10 mouse cellular contexts compared by ENCODE assay signal in genomic region chr3:103141287-103141686, GRCm38 (mm10). TPM values are rescaled to one million over a fixed set of nuclear protein-coding genes. Genes with fewer than 3 reads are reported as not detected.
DNase-seq lines count a peak whose midpoint lies in the region; ATAC-seq and TF ChIP-seq lines count a peak whose summit lies in the region.
"Had no signal": no experiment of that assay in that cellular context is flagged by ENCODE, and none has a peak within 500 bp of the region (broad histone marks: within the 10 kb centered on the region; RNA-seq: fewer than 3 reads in every experiment).

No protein-coding gene starts in this region.

- TF ChIP-seq POLR2A in lung, adult 2 months (IDR thresholded peaks at IDR 0.05; ENCODE audit: borderline replicate concordance, extremely low read depth, low read depth, low read length): no peak

- no peak overlapping the region for H3K9ac ChIP-seq in lung, embryonic 16.5 days (ENCODE audit: low read length)
- no peak overlapping the region for H3K9ac ChIP-seq in hindbrain, embryonic 14.5 days
- H3K9ac ChIP-seq: limb, embryonic 12.5 days; neural tube, embryonic 13.5 days had no signal

- H3K27me3 ChIP-seq in lung, embryonic 16.5 days (ENCODE audit: control insufficient read depth, insufficient read depth, low read depth, low read length): no peaks in the 10 kb centered on the region
- no peaks in the 10 kb centered on the region for H3K27me3 ChIP-seq in hindbrain, embryonic 14.5 days (ENCODE audit: control insufficient read depth, insufficient read depth, low read length)
- H3K27me3 ChIP-seq: limb, embryonic 12.5 days; neural tube, embryonic 13.5 days had no signal

- peak; percentile 61 for ATAC-seq in lung, embryonic 16.5 days (ENCODE audit: low read depth)
- ATAC-seq in megakaryocyte-erythroid progenitor cell, adult 5-6 weeks (replicated peaks; ENCODE audit: low FRiP score, low TSS enrichment, poor library complexity, severe bottlenecking): peak; percentile 84
- ATAC-seq in hindbrain, embryonic 14.5 days (ENCODE audit: low FRiP score): no peak

- intact Hi-C loops in gastrocnemius, adult 2 months (cut with DNase I): no loop called here

- no peak overlapping the region for H3K4me2 ChIP-seq in lung, embryonic 16.5 days (ENCODE audit: low read depth, low read length)
- no peak overlapping the region for H3K4me2 ChIP-seq in hindbrain, embryonic 14.5 days (replicated peaks)
- H3K4me2 ChIP-seq: limb, embryonic 12.5 days; neural tube, embryonic 13.5 days had no signal

- peaks cover 8% of the 10 kb centered on the region for H3K4me1 ChIP-seq in lung, embryonic 16.5 days (replicated peaks; ENCODE audit: control insufficient read depth, insufficient read depth, low read length)
- peaks cover 5% of the 10 kb centered on the region for H3K4me1 ChIP-seq in lung, adult 2 months (ENCODE audit: control insufficient read depth, insufficient read depth, low read length)
- no peaks in the 10 kb centered on the region for H3K4me1 ChIP-seq in hindbrain, embryonic 14.5 days (replicated peaks; ENCODE audit: control insufficient read depth, insufficient read depth, low read length)

- no peak overlapping the region for H3K27ac ChIP-seq in lung, embryonic 16.5 days (ENCODE audit: low read length)
- no peak overlapping the region for H3K27ac ChIP-seq in gastrocnemius, adult 2 months
- no peak overlapping the region for H3K27ac ChIP-seq in hindbrain, embryonic 14.5 days
- H3K27ac ChIP-seq: limb, embryonic 12.5 days; neural tube, embryonic 13.5 days had no signal

- no peaks in the 10 kb centered on the region for H3K36me3 ChIP-seq in lung, embryonic 16.5 days (ENCODE audit: control insufficient read depth, insufficient read depth, low read length)
- no peaks in the 10 kb centered on the region for H3K36me3 ChIP-seq in hindbrain, embryonic 14.5 days (replicated peaks; ENCODE audit: control insufficient read depth, insufficient read depth)
- H3K36me3 ChIP-seq: neural tube, embryonic 13.5 days had no signal

- 77% methylated on average over 11 of the region's 11 CpGs for WGBS in lung, embryonic 16.5 days
- 66% methylated on average over 11 of the region's 11 CpGs for WGBS in lung, adult 2 months
- WGBS in hindbrain, embryonic 14.5 days: 84% methylated on average over 11 of the region's 11 CpGs

- no peak for TF ChIP-seq CTCF in lung, adult 2 months (IDR thresholded peaks at IDR 0.05; ENCODE audit: insufficient read depth, low read length)
- no peak for TF ChIP-seq CTCF in gastrocnemius, adult 2 months (IDR thresholded peaks at IDR 0.05)

- H3K4me3 ChIP-seq in lung, embryonic 16.5 days (ENCODE audit: low read length): no peak overlapping the region
- H3K4me3 ChIP-seq in lung, adult 2 months (replicated peaks; ENCODE audit: extremely low read depth, low read depth, low read length): no peak overlapping the region
- no peak overlapping the region for H3K4me3 ChIP-seq in gastrocnemius, adult 2 months
- no peak overlapping the region for H3K4me3 ChIP-seq in hindbrain, embryonic 14.5 days (replicated peaks; ENCODE audit: low read length)
- H3K4me3 ChIP-seq: limb, embryonic 12.5 days; neural tube, embryonic 13.5 days had no signal

- peak; percentile 14 for DNase-seq in adrenal gland, adult 8-10 months
- no peak for DNase-seq in adrenal gland, adult 18-20 months (ENCODE audit: low spot score in 2 of 2)
- DNase-seq in lung, adult 2 months: no peak
- DNase-seq in gastrocnemius, adult 2 months: peak; percentile 54
- no peak for DNase-seq in layer of hippocampus, postnatal 14 days (ENCODE audit: low spot score in 2 of 2)
- no peak for DNase-seq in hindbrain, embryonic 14.5 days (ENCODE audit: low spot score)

- no peaks in the 10 kb centered on the region for H3K9me3 ChIP-seq in lung, embryonic 16.5 days (ENCODE audit: control insufficient read depth, low read length)
- no peaks in the 10 kb centered on the region for H3K9me3 ChIP-seq in hindbrain, embryonic 14.5 days (ENCODE audit: control insufficient read depth, low read length)
- H3K9me3 ChIP-seq: neural tube, embryonic 13.5 days had no signal

RNA-seq across cellular contexts. Expression of gene Bcas2, which starts 30.2 kb away (rescaled TPM):
- 10 to 100 TPM; 52.7 to 73.4 (median 60.4) TPM for total RNA-seq in adrenal gland, adult 8-10 months (2022)
- 10 to 100 TPM; 48.2 to 58.8 TPM for total RNA-seq in adrenal gland, adult 18-20 months (2021)
- polyA plus RNA-seq in lung, embryonic 16.5 days (2015; fragmentation: Nextera tagmentation; extraction: Ambion mirVana): 172 and 179 TPM in 2 replicates
- polyA plus RNA-seq in lung, adult 2 months (2012; rRNA removed): 18.4 and 25.4 TPM in 2 replicates
- 10 to 100 TPM; 41.3 to 51.7 TPM for total RNA-seq in gastrocnemius, adult 2 months (2021)
- 134 and 143 TPM in 2 replicates for total RNA-seq in megakaryocyte-erythroid progenitor cell, adult 5-6 weeks (2014; fragmentation: Nextera tagmentation)
- total RNA-seq in megakaryocyte-erythroid progenitor cell, adult 5-6 weeks (2017): 260 and 277 TPM in 2 replicates
- total RNA-seq in layer of hippocampus, postnatal 14 days (2021): 10 to 100 TPM; 62.0 to 62.9 TPM
- 184 and 190 TPM in 2 replicates for polyA plus RNA-seq in hindbrain, embryonic 14.5 days (2014; fragmentation: Nextera tagmentation; extraction: Ambion mirVana)

RNA-seq across cellular contexts. Expression of gene Dennd2c, which starts 38.9 kb away (rescaled TPM):
- total RNA-seq in adrenal gland, adult 8-10 months (2022): 1 to 10 TPM; 1.2 to 2.4 (median 1.9) TPM
- total RNA-seq in adrenal gland, adult 18-20 months (2021): under 1 TPM; 0.67 to 0.86 TPM
- polyA plus RNA-seq in lung, embryonic 16.5 days (2015; fragmentation: Nextera tagmentation; extraction: Ambion mirVana): 6.3 and 7.0 TPM in 2 replicates
- polyA plus RNA-seq in lung, adult 2 months (2012; rRNA removed): 1.2 and 3.7 TPM in 2 replicates
- 1 to 10 TPM; 2.3 to 2.5 TPM for total RNA-seq in gastrocnemius, adult 2 months (2021)
- 4.0 and 4.9 TPM in 2 replicates for total RNA-seq in megakaryocyte-erythroid progenitor cell, adult 5-6 weeks (2014; fragmentation: Nextera tagmentation)
- total RNA-seq in megakaryocyte-erythroid progenitor cell, adult 5-6 weeks (2017): 2.0 and 2.4 TPM in 2 replicates
- total RNA-seq in layer of hippocampus, postnatal 14 days (2021): under 1 TPM; 0.67 to 0.94 TPM
- polyA plus RNA-seq in hindbrain, embryonic 14.5 days (2014; fragmentation: Nextera tagmentation; extraction: Ambion mirVana): 1.3 TPM in 2 replicates

Comparison
In these comparisons a context has a peak if more than half of its experiments do, and no peak if none do; other contexts are left out.
1. DNase-seq: peak in adrenal gland, adult 8-10 months (single experiment) and gastrocnemius, adult 2 months (single experiment); none in adrenal gland, adult 18-20 months (0 of 2), lung, adult 2 months (single experiment), layer of hippocampus, postnatal 14 days (0 of 2) and hindbrain, embryonic 14.5 days (single experiment).